Mouse (Mus musculus) embryonic facial prominence, embryonic 12.5 days (tissue): ENCODE data around the gene Arl5c. TPM values are rescaled to one million over a fixed set of nuclear protein-coding genes. Genes with fewer than 3 reads are reported as not detected.
"Not testable (repeated sequence)": the region's sequence is repeated elsewhere in the genome, so short reads cannot be mapped to it uniquely, and the experiment has no call there.

Source experiments
- ATAC-seq: fragments of 200-750 bp; cut with Nextera tagmentation; 2 replicates; pipeline ENCODE4 v1.8.0; 2017; ENCODE audit not compliant: insufficient number of reproducible peaks, insufficient read depth, low FRiP score, low TSS enrichment
- H3K27ac ChIP-seq: fragments of 300-500 bp; sonication (generic); 2 replicates; pipeline ENCODE4 v1.5.1; 2016; ENCODE audit warnings: mild to moderate bottlenecking
- H3K27me3 ChIP-seq: fragments of 300-500 bp; sonication (generic); 2 replicates; pipeline ENCODE4 v1.6.1; 2016; ENCODE audit warnings: mild to moderate bottlenecking, moderate library complexity
- H3K36me3 ChIP-seq: fragments of 300-500 bp; sonication (generic); 2 replicates; pipeline ENCODE4 v1.6.1; 2016; ENCODE audit warnings: mild to moderate bottlenecking
- H3K4me1 ChIP-seq: fragments of 300-500 bp; sonication (generic); 2 replicates; pipeline ENCODE4 v1.6.1; 2016
- H3K4me2 ChIP-seq: fragments of 300-500 bp; sonication (generic); replicated peaks from 2 replicates; pipeline ENCODE4 v1.6.1; 2016; ENCODE audit warnings: mild to moderate bottlenecking, moderate library complexity
- H3K4me3 ChIP-seq: fragments of 300-500 bp; sonication (generic); 2 replicates; pipeline ENCODE4 v1.5.1; 2016; ENCODE audit warnings: mild to moderate bottlenecking
- H3K9ac ChIP-seq: fragments of 300-500 bp; sonication (generic); 2 replicates; pipeline ENCODE4 v1.6.1; 2016; ENCODE audit warnings: mild to moderate bottlenecking, moderate library complexity
- H3K9me3 ChIP-seq: fragments of 300-500 bp; sonication (generic); 2 replicates; pipeline ENCODE4 v1.6.1; 2016; ENCODE audit warnings: mild to moderate bottlenecking, moderate library complexity
- WGBS: fragments of 180-500 bp; shearing (Covaris S2); methylation state at CpG from one replicate; pipeline ENCODE4 v1.1.7; 2016; 5-methylcytosine and 5-hydroxymethylcytosine counted together
- polyA plus RNA-seq: library from polyadenylated mRNA; unstranded; fragments of >200 nt; fragmentation: Nextera tagmentation; extraction: Ambion mirVana; gene quantifications from 2 replicates; pipeline ENCODE4 v1.2.1, GENCODE M21; 2016

The Arl5c gene
- polyA plus RNA-seq, 1 experiment from 2014 or later = 6.9 TPM

DNA sequence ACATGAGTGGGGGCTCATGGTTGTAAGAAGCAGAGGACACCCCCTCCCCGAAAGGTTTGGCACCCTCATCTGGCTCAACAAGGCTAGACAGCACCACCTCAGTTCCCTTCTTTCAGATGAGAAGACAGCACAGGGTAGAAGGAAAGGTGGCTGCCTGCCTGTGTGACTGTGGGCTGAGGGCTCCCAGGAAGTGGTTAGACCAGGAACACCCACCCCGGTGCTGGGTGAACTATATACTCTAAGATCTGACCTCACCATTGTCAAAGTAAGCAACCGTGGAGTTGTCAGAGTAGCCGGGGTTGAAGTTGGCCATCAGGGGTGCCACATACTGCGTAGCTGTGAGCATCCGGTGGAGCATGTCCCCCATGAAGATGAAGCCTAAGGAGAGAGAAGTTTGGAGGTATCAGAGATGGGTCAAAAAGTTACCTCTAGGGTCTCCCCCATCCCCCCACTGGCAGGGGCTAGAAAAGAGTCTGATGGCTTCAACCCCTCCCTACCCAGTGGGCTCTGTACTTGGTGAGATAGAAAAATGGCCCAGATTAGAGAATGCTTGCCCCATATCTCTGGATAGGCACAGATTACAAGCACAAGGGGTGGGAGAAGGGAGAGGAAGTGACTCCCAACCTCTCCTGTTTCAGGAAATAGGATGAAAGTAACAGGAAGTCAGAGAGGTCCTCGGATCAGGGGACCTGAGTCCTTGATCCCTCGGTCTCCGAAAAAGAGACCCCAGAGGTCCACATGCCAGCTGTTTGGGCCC is 40.7 kb downstream of the Arl5c start:
- no peak for ATAC-seq
- no peak overlapping the region for H3K27ac ChIP-seq
- no peaks in the 10 kb centered on the region for H3K36me3 ChIP-seq
- no peaks in the 10 kb centered on the region for H3K4me1 ChIP-seq
- no peak overlapping the region for H3K9ac ChIP-seq
- H3K4me2 ChIP-seq = no peak overlapping the region
- 74% methylated on average over 9 of the region's 9 CpGs for WGBS
- H3K27me3 ChIP-seq = no peaks in the 10 kb centered on the region
- no peaks in the 10 kb centered on the region for H3K9me3 ChIP-seq
- no peak overlapping the region for H3K4me3 ChIP-seq

DNA sequence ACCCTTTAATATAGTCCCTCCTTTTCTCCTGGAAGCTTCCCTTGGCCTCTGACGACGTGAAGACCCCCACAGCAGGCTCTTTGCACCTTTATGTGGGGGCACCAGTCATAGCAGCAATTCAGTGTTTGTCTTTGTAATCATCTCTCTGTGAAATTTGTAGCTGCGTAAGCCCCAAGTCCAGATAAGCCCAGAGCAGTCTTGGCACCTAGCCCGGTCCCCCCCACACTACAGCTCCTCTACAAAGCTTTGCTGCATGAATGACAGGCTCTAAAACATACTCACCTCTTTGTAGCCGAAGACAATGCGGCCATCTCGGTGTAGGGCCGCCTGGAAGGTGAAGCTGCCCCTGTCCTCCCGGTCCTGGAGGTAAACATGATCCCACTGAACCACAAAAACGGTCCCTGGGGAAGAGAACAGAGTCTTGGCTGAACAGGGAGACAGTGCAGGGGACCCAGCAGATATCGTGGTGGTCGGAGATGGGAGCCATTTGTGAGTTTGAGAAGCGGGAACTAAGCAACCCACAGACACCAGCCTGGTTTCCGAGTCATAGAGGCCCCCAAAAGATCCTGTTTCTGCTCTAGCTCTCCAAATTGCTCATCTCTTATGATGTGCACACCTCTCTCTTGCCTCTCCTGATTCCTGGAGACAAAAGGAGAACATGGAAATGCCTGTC is 41.4 kb downstream of the Arl5c start:
- Histone ChIP-seq H3K4me3 (no peak overlapping the region), H3K36me3 (no peaks in the 10 kb centered on the region), H3K4me2 (no peak overlapping the region), H3K27ac (no peak overlapping the region), H3K27me3 (no peaks in the 10 kb centered on the region), H3K9me3 (no peaks in the 10 kb centered on the region), H3K9ac (no peak overlapping the region), H3K4me1 (no peaks in the 10 kb centered on the region)
- 74% methylated on average over 14 of the region's 14 CpGs for WGBS
- ATAC-seq = no peak

DNA sequence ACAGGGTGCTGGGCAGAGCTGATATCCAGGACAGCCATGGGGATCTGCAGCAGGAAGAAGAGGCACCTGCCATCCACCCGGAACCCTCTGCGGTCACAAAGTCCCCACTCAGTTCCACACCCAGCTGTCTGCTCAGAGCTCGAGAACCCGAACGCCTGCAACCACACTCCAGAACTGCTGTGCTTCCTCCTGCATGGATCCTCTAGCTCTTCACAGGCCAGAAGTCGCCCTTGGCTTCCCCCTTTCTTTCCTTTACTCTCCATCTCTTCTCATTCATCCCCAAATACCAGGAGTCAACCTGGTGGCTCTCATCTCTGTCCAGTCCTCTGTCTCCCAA is 42.1 kb downstream of the Arl5c start:
- H3K9ac ChIP-seq = no peak overlapping the region
- no peak overlapping the region for H3K4me3 ChIP-seq
- no peaks in the 10 kb centered on the region for H3K27me3 ChIP-seq
- H3K9me3 ChIP-seq = no peaks in the 10 kb centered on the region
- no peak for ATAC-seq
- no peak overlapping the region for H3K4me2 ChIP-seq
- no peaks in the 10 kb centered on the region for H3K4me1 ChIP-seq
- no peaks in the 10 kb centered on the region for H3K36me3 ChIP-seq
- WGBS = 87% methylated on average over 6 of the region's 6 CpGs
- H3K27ac ChIP-seq = no peak overlapping the region

DNA sequence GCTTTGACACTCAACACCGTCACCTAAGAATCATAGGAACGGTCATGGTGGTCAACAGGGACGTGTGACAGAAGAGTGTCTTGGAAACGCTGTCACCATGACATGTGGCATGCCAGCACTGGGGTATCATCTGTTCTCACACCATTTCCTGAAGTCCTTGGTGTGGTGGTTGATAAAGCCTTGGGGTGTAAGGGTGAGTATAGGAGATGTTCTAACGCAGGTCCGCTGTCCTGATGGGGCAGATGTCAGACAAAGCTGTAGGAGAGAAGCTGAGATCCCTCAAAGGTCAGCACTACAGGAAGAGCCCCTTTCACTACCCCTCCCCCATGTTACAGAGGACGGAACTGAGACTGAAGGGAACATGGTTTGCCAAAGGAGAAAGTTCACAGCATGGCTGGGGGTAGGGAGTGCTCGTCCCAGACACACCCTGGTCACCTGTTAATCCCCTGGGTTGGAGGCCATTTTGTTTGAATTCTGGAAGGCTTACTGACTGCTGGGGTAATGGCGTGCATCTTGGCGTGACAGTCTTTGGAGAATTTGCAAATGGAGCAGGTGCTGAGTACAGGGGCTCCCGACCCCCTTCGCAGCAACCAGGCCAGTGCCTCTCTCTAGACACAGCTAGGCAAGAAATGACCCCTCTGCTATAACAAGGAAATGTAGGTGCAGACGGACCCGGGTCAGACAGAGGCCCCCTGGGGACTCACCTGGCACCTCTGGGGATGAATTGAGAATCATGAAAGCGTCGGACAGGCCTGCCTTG is 42.6 kb downstream of the Arl5c start:
- 80% methylated on average over 16 of the region's 16 CpGs for WGBS
- Histone ChIP-seq H3K27me3 (no peaks in the 10 kb centered on the region), H3K9me3 (no peaks in the 10 kb centered on the region), H3K27ac (no peak overlapping the region), H3K36me3 (no peaks in the 10 kb centered on the region), H3K4me3 (no peak overlapping the region), H3K9ac (no peak overlapping the region), H3K4me2 (no peak overlapping the region), H3K4me1 (no peaks in the 10 kb centered on the region)
- no peak for ATAC-seq

DNA sequence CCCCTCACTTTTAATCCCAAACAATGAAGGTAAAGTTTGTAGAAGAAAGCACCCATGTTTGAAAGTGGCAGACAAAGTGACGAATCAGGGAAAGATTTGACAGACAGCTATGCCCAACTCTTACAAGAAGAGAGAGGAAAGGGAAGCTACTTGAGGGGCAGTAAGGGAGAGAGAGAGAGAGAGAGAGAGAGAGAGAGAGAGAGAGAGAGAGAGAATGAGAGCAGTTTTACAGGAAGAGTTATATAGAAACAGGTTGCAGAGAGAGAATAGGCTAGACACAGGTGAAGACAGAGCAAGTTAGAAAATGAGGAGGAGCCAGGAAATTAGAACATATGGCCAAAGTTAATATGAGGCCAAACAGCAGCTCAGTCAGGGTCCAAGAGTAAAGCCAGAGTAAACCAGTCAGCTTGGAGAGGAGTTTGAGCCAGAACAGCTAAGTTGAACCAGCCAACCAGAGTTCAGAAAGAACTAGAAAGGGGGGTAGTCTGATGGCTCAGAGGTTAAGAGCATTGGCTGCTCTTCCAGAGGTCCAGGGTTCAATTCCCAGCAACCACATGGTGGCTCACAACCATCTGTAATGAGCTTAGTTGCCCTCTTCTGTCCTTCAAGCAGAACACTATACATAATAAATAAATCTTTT is 43.5 kb downstream of the Arl5c start:
- Histone ChIP-seq H3K36me3 (no peaks in the 10 kb centered on the region), H3K27ac (no peak overlapping the region), H3K4me3 (no peak overlapping the region), H3K27me3 (no peaks in the 10 kb centered on the region), H3K4me1 (no peaks in the 10 kb centered on the region), H3K9ac (no peak overlapping the region), H3K9me3 (no peaks in the 10 kb centered on the region), H3K4me2 (no peak overlapping the region)
- no peak for ATAC-seq
- WGBS = 78% methylated on average over 1 of the region's 1 CpGs

DNA sequence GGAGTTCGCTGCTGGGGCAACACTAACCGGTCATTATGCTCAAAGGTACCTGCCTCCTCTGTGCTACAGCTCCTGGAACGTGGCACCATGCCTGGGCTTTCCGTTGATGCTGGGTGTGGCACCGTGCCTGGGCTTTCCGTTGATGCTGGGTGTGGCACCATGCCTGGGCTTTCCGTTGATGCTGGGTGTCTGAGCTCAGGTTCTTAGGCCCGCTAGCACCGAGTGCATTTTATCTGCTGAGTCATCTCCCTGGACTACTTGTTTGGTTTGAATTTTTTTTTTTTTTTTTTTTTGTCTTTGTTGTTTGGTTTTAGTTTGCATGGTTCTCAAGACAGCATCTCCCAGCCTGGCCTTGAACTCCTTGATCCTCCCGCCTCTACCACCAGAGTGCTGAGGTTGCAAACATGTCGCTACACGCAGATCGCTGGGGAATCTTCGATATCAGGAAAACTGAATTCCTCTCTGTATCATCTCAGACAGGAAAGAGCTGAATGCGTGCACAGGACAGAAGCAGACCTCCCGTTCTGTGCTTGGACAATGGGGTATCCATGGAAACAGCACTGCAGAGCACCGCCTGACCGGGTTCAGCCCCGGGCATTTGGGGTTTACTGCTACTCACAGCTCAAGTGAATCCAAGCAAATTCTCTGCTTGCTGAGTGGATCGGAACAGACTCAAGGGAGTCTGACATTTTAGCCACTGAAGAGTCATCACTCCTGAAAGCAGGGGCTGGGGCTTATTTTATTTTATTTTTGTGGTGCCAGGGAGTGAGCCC is 46.1 kb downstream of the Arl5c start:
- no peaks in the 10 kb centered on the region for H3K4me1 ChIP-seq
- H3K9me3 ChIP-seq = no peaks in the 10 kb centered on the region
- no peaks in the 10 kb centered on the region for H3K27me3 ChIP-seq
- 53% methylated on average over 20 of the region's 20 CpGs for WGBS
- no peak for ATAC-seq
- H3K4me2 ChIP-seq = no peak overlapping the region
- no peak overlapping the region for H3K27ac ChIP-seq
- H3K9ac ChIP-seq = no peak overlapping the region
- no peak overlapping the region for H3K4me3 ChIP-seq
- no peaks in the 10 kb centered on the region for H3K36me3 ChIP-seq

DNA sequence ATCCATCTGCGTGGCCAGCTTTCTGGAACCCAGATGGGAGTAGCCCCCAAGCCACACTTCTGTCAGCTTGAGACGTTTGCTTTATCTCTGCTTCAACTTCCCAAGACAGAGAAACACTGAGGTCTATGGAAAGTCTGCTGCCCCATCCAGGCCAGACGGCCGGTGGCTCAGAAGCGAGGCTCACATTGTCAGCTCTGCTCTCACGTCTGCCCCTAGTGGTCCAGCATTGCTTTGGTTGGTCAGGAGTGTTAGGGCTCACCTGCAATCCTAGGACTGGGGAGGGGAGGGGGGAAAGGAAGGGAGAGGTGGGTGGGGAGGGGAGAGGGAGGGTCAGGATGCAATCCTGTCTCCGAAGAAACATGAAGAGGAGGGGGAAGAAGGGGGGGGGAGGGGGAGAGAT is 48.6 kb downstream of the Arl5c start:
- WGBS = 7% methylated on average over 7 of the region's 7 CpGs
- no peaks in the 10 kb centered on the region for H3K27me3 ChIP-seq
- no peak overlapping the region for H3K4me2 ChIP-seq
- 0 out of 2 replicates have a peak, but pooled peaks cover 3% of the 10 kb centered on the region for H3K4me1 ChIP-seq
- no peaks in the 10 kb centered on the region for H3K9me3 ChIP-seq
- no peak overlapping the region for H3K4me3 ChIP-seq
- H3K36me3 ChIP-seq = no peaks in the 10 kb centered on the region
- no peak overlapping the region for H3K9ac ChIP-seq
- ATAC-seq = no peak
- H3K27ac ChIP-seq = no peak overlapping the region

DNA sequence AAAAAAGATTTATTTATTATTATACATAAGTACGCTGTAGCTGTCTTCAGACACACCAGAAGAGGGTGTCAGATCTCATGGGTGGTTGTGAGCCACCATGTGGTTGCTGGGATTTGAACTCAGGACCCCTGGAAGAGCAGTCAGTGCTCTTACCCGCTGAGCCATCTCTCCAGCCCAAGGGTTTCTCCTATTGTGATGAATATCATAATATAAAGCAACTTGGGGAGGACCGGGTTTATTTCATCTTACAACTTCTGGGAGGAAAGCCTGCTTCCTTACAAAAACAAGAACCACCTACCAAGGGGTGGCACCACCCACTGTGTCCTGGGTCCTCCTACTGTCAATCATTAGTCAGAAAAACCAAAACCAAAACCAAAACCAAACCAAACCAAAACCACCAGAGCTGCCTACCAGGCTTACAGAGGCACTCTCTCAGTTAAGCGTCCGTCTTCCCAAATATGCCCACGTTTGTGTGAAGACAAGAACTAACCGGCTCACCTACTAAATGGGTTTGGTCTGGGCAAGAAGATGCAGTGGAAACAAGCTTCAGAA is 50.2 kb downstream of the Arl5c start:
- 93% methylated on average over 7 of the region's 7 CpGs for WGBS

DNA sequence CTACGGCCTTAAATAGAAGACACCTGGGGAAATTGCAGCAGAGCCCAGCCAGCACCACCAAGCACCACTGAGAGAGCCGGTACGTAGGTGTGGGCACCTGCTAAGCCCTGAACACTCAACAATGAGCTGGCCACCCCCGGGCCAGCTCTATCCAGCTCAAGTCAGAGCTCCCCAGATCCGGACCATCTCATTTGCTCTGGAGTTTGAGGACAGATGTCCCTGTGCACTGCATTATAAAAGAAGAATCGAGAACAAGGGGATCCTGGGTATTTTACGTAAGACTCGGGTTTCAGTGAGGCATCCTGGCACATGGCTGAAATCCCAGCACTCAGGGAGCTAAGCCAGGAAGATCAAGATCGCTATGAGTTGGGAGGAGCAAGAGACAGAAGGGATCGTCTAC is 51.0 kb downstream of the Arl5c start:
- WGBS = 74% methylated on average over 10 of the region's 10 CpGs
- ATAC-seq = no peak
- no peaks in the 10 kb centered on the region for H3K36me3 ChIP-seq

More for the DNA sequence above, 50.2 kb downstream of the Arl5c start:
- H3K4me3 ChIP-seq, ATAC-seq, H3K4me1 ChIP-seq, H3K36me3 ChIP-seq, H3K9me3 ChIP-seq, H3K27me3 ChIP-seq, H3K9ac ChIP-seq, H3K27ac ChIP-seq, H3K4me2 ChIP-seq: not testable (repeated sequence)

DNA sequence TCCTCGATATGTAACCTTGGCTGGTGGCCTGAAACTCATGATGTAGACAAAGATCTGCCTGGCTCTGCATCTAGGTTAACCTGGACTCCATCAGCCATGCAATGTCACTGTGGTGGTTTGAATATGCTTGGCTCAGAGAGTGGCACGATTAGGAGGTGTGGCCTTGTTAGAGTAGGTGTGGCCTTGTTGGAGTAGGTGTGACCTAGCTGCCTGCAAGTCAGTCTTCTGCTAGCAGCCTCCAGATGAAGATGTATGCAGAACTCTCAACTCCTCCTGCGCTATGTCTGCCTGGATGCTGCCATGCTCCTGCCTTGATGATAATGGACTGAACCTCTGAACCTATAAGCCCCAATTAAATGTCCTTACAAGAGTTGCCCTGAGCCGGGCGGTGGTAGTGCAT is 52.7 kb downstream of the Arl5c start:
- Histone ChIP-seq H3K9me3 (no peaks in the 10 kb centered on the region), H3K4me3 (no peak overlapping the region), H3K9ac (no peak overlapping the region), H3K36me3 (no peaks in the 10 kb centered on the region), H3K4me1 (0 out of 2 replicates have a peak, but pooled peaks cover 3% of the 10 kb centered on the region), H3K27me3 (no peaks in the 10 kb centered on the region), H3K27ac (no peak overlapping the region), H3K4me2 (no peak overlapping the region)
- ATAC-seq = no peak
- WGBS = 87% methylated on average over 5 of the region's 5 CpGs

More for the DNA sequence above, 51.0 kb downstream of the Arl5c start:
- no peak overlapping the region for H3K9ac ChIP-seq
- H3K27me3 ChIP-seq = no peaks in the 10 kb centered on the region
- no peak overlapping the region for H3K4me2 ChIP-seq
- no peaks in the 10 kb centered on the region for H3K9me3 ChIP-seq
- H3K4me3 ChIP-seq = no peak overlapping the region
- 0 out of 2 replicates have a peak, but pooled peaks cover 3% of the 10 kb centered on the region for H3K4me1 ChIP-seq
- H3K27ac ChIP-seq = no peak overlapping the region
